8 mouse cellular contexts compared by ENCODE assay signal in genomic region chr1:164316697-164317096, GRCm38 (mm10). TPM values are rescaled to one million over a fixed set of nuclear protein-coding genes. Genes with fewer than 3 reads are reported as not detected.
DNase-seq lines count a peak whose midpoint lies in the region; ATAC-seq and TF ChIP-seq lines count a peak whose summit lies in the region.

No protein-coding gene starts in this region.

- ATAC-seq in lung, embryonic 14.5 days (ENCODE audit: insufficient read depth), result no peak

- no peak overlapping the region for H3K4me2 ChIP-seq in lung, embryonic 14.5 days

- no peaks in the 10 kb centered on the region for H3K4me1 ChIP-seq in lung, embryonic 14.5 days (ENCODE audit: insufficient read depth)

- peaks cover 15% of the 10 kb centered on the region for H3K36me3 ChIP-seq in lung, embryonic 14.5 days (ENCODE audit: insufficient read depth)

- 24% methylated on average over 3 of the region's 3 CpGs for WGBS in lung, embryonic 14.5 days

- H3K27ac ChIP-seq in lung, embryonic 14.5 days (ENCODE audit: low read depth), result no peak overlapping the region

- H3K9me3 ChIP-seq in lung, embryonic 14.5 days (ENCODE audit: low read depth, low read length), result no peaks in the 10 kb centered on the region

- peak; percentile 97 for TF ChIP-seq CTCF in lung, embryonic 14.5 days (IDR thresholded peaks at IDR 0.05; ENCODE audit: low read depth)

- H3K27me3 ChIP-seq in lung, embryonic 14.5 days (ENCODE audit: insufficient read depth, low read length), result no peaks in the 10 kb centered on the region

- H3K4me3 ChIP-seq in lung, embryonic 14.5 days (ENCODE audit: low read depth, low read length), result no peak overlapping the region

- DNase-seq in B cell, adult 2 months, result peak; percentile 81 to 82
- peak; percentile 89 for DNase-seq in NIH3T3 (ENCODE audit: low read depth)
- peak; percentile 71 for DNase-seq in cerebellum, adult 9-10 months
- peak; percentile 65 to 95 for DNase-seq in frontal cortex, adult 2 months (ENCODE audit: extremely low spot score in 1 of 2, low spot score in 1 of 2)
- peak; percentile 70 for DNase-seq in kidney, postnatal 14 days
- DNase-seq in lung, embryonic 14.5 days, result peak; percentile 87
- DNase-seq in ovary, postnatal 36 days (ENCODE audit: low spot score), result peak; percentile 46
- peak; percentile 87 for DNase-seq in thymus, postnatal 4 days

- H3K9ac ChIP-seq in lung, embryonic 14.5 days, result no peak overlapping the region

RNA-seq across cellular contexts. Expression of gene Blzf1, which starts 9.4 kb away (rescaled TPM):
- 20.8 and 22.8 TPM in 2 replicates for polyA plus RNA-seq in frontal cortex, adult 2 months (2012; rRNA removed)
- 23.9 and 27.8 TPM in 2 replicates for polyA plus RNA-seq in lung, embryonic 14.5 days (2014; fragmentation: Nextera tagmentation; extraction: Ambion mirVana)

RNA-seq across cellular contexts. Expression of gene Nme7, which starts 12.8 kb away (rescaled TPM):
- 22.2 and 24.7 TPM in 2 replicates for polyA plus RNA-seq in frontal cortex, adult 2 months (2012; rRNA removed)
- 32.6 and 32.9 TPM in 2 replicates for polyA plus RNA-seq in lung, embryonic 14.5 days (2014; fragmentation: Nextera tagmentation; extraction: Ambion mirVana)

RNA-seq across cellular contexts. Expression of gene Ccdc181, which starts 41.3 kb away (rescaled TPM):
- 22.1 and 22.8 TPM in 2 replicates for polyA plus RNA-seq in frontal cortex, adult 2 months (2012; rRNA removed)
- polyA plus RNA-seq in lung, embryonic 14.5 days (2014; fragmentation: Nextera tagmentation; extraction: Ambion mirVana), result 5.0 and 6.0 TPM in 2 replicates
